Mouse (Mus musculus) left cerebral cortex, postnatal 25 days (tissue): ENCODE data around the gene Ppp4c. TPM values are rescaled to one million over a fixed set of nuclear protein-coding genes. Genes with fewer than 3 reads are reported as not detected.
A peak's percentile ranks its signal among the peaks of the same experiment; 100 is the strongest.

Experiments
- DNase-seq, 2 experiments: peaks; one replicate each; pipeline ENCODE4 v3.0.0; 2022; ENCODE audit warnings: low spot score in 2 of 2, mixed read lengths in 1 of 2
- intact Hi-C: fragments of 180-260 bp; cut with DNase I; formaldehyde crosslinking; loops from one replicate; pipeline ENCODE4 v1.15.1; 2025
- total RNA-seq, 2 experiments: library from RNA; stranded (reverse); gene quantifications; 2 replicates each; pipeline ENCODE4 v1.2.3; 2021

Ppp4c gene
- total RNA-seq, 2 experiments from 2014 or later: 48.1 to 51.3 TPM

DNA sequence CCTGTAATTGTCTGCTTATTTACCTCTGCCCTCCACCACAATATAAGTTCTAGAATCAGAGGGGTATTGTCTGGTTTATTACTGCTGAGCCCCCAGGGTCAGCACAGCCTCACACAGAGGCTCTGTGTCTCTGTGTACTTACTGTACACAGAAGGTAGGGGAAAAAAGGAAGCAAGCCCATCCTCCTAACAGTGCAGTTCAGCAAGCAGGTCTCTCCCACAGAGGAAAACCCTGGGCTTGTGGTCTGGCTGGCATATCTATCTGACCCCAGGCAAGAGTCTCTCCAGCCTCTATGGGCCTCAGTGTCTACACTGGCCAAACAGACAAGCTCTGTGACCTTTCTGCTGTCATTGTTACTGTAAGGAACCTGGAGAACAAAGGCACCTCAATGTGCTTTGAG, 11.5 kb upstream of the Ppp4c start:
- no peak for DNase-seq
- intact Hi-C loops: no loop called here

DNA sequence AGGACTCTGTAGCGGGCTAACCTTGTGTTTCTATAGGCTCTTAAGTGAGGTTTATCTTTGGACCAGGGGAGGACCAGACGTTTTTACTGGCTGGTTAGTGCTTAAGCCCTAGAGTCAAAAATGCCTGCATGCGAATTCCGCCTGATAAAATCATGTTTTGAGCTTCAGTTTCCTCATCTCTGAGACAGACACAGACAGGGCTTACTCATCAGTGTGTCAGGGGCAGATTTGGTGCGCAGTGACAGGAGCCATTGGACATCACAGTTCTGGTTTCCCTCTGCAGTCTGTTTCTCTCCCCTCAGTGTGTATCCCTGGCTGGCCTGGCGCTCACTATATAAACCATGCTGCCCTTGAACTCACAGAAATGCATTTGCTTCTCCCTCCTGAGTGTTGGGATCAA, 10.9 kb upstream of the Ppp4c start:
- intact Hi-C loops: no loop called here
- DNase-seq: no peak

DNA sequence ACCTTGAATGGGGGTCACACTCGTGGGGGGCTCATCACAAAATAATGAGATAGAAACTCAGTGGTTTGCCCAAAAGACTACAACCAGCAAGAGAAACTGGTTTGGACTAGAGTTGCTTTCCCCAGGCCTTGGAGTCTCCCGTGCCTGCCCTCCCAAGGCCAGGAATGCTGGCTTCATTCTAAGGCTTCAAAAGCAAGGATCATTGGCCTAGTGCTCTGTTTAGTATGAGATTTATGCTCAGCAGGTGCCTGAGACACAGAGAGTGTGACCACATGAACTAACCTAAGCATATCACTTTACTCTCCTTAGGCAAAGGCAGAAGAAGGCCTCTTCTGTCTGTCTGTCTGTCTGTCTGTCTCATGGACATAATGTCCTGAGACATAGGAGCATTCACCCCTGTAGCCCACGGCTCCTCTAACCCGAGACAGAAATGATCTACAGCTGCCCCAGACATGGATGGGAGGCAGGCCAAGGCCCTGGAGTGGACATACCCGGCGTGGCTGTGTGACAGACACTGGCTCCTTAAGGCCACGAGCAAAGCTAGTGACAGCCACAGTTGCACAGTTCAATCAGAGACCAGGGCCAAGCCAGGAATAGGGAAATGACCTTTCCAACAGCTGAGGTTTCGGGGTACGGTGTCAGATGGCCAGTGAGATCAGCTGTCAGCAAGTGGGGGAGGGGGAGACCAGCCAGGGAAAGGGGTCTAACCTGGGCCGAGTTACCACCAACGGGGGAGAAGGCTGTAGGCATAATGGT, 10.0 kb upstream of the Ppp4c start:
- no peak for DNase-seq
- intact Hi-C loops: no loop called here

DNA sequence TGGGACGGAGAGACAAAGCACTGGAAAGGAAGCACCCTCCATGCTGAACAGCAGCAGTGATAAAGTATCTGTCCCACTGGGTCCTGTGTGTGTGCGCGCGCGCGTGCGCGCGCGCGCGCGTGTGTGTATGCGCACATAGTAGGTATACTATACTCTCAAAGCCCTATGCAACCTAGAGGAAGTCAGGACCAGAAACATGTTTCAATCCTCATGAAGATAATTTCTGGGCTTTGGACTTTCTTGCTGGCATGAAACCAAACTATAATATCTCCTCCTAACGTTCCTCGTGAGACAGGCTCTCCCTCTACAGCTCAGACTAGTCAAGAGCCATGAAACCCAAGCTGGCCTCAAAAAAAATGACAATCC, 8.7 kb upstream of the Ppp4c start:
- intact Hi-C loops: no loop called here
- no peak for DNase-seq

DNA sequence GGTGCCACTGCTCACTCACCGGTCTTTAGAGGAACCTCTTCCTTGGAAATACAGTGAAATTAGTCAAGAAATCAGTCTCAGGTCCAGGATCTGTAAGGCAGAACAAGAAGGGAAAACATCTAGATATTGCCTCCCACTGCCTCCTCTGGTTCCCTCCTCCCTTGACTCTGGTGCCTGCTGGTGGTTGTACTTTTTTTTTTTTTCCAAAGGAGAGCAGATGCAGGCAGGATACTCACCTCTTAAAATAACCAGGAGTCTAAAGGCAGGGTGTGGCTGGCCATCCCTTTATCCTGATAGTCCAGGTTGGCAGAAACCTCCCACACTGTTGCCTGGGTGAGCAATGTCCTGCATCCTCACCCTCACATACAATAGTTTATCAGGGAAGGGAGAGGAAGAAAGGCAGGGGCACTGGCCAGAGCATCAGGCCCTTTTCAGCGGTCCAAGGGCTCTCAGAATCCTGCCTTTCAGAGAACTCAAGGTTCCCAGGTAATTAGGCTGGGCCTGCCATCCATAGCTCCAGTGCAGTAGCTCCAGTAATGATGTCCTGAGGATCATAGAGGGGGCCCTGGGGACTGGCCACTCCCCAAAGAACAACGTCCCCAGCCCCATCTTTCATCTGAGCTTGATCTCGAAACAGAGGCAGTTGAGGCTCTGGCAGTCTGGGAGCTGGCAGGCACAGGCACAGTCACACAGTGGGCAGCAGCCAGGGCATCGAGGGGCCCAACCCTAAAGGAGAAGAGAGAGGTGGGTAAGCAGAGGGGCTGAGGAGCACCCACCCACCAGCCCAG, 8.2 kb upstream of the Ppp4c start:
- intact Hi-C loops: no loop called here
- DNase-seq: peak in 1 of 2 experiments; percentile 79

DNA sequence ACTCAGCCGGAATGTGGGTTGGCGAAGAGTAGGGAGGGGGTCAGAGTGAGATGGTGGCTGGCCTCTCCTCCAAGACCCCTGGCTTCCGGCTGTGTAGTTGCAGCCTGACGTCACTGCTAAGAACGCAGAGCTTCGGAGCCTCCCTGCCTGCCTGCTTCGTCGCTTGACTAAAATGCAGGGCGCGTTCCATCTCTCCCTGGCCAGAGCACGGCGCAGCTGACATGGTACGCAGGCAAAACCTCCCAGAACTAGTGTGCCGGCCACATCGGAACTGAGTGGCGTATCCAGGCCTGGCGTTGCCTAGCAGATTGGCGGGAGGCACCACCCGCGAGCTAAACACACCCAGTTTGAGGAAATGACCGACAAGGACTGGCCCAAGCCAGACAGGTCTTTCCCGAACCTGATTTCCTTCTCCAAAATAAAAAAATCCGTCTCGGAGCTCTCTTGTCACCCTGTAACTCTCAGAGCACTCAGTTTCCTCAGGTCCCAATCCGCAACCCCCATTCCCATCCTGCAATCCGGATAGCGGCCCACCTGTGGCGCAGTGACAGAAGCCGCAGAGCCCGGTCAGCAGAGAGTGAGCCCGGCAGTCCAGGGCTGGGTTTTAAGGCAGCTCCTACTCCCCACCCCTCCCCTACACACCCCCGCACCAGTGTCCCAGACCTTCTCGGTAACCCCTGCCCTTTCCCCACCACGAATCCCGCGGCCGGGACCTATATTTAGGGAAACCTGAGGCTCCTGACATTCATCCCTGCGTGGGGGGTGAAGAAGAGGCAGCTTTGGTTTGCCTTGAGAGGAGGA, 7.4 kb upstream of the Ppp4c start:
- intact Hi-C loops: loop anchor here (1.0 to 5.0 kb wide), 4 partner anchors 23 to 297 kb away; partner anchors contain the start of genes Atxn2l, Maz and Ypel3
- peak in 1 of 2 experiments; percentile 89 for DNase-seq

DNA sequence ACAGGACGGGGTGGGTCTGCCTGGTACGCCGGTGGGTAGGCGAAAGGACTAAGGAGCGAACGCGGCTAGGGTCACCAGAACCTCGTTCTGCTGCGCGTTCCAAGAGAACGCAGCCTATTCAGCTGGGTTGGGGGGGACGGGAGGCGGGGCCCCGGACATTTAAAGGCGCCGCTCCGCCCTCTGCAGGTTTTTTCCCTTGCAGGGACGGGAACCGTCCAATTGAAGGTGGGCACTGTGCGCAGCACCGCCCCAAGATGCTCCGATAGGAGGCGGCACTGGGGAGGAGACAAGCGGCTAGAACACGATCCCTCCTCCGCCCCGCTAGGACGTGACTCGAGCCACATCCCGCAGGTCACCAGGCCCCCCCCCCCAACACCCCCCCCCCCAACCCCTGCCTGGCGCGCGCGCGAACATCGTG, 6.8 kb upstream of the Ppp4c start:
- peak; percentile 95 to 99 for DNase-seq
- intact Hi-C loops: loop anchor here (1.0 to 5.0 kb wide), 4 partner anchors 22 to 297 kb away; partner anchors contain the start of genes Atxn2l, Maz and Ypel3

DNA sequence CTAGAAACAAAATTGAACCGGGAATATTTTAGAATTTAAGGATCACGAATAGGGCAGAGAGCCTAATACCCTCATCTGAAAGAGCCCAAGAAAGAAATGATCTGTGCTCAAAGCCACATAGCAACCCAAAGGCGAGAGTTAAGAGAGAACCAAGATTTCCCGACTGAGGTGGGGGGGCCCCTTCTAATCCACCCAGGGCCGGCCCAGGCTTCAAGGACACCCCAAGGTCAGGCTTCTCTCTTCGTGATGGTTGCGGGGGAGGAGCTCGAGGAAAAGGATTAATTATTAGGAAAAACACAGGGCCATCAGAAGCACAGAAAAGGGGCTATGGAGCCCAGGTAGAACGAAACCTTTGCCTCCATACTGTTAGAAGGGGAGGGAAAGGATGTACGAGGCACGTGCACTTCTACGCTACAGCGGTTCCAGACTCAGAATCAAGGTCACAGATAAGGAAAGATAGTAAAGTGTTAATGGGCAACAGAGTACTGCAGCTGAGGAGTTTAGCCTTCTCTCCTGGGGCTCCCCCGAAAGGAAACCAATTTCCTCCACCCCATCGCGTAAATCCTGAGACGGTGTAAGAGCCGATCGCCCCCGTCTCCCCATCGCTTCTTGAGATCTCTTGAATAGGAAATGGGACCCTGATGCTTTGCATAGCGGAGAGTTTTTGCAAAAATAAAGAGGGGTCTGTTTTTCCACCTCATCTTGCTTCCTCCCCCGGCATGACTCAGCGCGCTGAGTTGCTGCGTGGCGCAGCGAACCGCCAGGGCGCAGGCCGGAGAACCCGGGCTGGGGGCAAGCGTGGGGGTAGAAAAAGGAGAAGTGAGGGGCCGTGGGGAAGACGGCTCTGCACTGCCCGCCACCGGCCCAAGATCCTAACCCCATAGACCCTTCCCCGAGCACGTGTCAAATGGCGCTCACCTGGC, 6.1 kb upstream of the Ppp4c start:
- DNase-seq: peak in 1 of 2 experiments; percentile 50
- intact Hi-C loops: loop anchor here (1.0 to 5.0 kb wide), 4 partner anchors 22 to 296 kb away; partner anchors contain the start of genes Atxn2l, Maz and Ypel3

DNA sequence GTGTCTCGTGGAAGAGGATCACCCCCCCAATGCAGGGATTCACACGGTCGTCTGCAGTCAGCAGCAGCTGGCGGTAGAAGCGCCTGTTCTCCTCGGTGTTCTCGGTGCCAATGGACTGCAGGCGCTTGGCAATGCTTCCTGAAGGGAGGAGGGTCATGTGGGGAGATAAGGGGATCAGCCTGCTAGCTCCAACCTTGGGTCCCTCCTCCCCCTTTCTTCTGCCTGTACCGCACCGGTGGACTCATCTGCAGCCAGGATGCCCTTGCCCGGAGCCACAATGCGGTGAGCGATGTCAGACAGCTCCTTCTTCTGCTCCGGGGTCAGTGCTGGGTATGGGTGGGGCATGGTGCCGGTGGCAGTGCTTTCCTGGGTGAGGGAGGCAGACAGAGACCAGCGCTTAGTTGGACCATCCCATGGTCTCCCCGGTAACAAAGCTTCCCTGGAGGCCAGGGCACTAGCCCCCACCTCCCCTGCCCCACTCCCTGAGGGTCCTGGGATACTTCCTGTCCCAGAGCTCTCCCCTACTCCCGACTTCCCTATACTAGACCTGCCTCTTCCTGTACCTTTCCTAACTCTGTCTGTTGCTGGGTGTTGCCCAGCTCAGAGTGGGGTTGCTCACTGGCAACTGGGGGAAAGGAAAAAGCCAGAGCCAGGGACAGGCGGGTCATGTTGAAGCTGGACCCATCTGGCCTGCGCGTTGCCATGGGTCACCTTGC, 5.3 kb upstream of the Ppp4c start, which contains the start of gene Fam57b:
Fam57b (plus strand) TSS at position 258 of the 716 bp plus-strand sequence.
- DNase-seq: peak in 1 of 2 experiments; percentile 26
- intact Hi-C loops: loop anchor here (2.0 to 5.0 kb wide), 3 partner anchors 21 to 295 kb away; partner anchors contain the start of genes Atxn2l and Ypel3

DNA sequence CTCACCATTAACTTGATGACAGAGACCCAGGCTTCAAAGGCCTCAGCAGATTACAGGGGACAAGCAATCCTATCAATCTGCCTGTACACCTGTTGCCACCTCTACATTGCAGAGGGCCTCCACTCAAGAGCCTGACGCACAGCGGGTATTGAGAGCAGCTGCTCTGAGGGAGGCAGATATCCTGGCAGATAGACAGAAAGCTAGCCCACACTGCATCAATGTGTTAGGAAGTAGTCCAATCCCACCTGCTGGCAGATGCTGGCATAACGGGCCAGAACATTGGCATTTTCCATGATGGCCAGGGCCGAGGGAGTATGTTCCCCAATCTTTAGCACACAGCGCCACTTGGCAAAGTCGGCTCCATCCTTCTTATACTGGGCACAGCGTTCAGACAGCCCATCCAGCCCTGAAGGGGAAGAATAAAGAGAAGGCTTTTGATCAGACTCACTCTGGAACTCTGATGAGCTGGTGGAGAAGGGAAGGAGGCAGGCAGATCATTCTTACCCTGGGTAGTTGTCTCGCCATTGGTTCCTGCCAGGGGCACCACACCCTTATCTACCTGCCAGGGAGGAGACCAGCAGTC, 4.1 kb upstream of the Ppp4c start:
- peak; percentile 37 to 73 for DNase-seq
- intact Hi-C loops: loop anchor here (5.0 kb wide), 1 partner anchor 294 kb away; the partner anchor contains the start of gene Atxn2l

DNA sequence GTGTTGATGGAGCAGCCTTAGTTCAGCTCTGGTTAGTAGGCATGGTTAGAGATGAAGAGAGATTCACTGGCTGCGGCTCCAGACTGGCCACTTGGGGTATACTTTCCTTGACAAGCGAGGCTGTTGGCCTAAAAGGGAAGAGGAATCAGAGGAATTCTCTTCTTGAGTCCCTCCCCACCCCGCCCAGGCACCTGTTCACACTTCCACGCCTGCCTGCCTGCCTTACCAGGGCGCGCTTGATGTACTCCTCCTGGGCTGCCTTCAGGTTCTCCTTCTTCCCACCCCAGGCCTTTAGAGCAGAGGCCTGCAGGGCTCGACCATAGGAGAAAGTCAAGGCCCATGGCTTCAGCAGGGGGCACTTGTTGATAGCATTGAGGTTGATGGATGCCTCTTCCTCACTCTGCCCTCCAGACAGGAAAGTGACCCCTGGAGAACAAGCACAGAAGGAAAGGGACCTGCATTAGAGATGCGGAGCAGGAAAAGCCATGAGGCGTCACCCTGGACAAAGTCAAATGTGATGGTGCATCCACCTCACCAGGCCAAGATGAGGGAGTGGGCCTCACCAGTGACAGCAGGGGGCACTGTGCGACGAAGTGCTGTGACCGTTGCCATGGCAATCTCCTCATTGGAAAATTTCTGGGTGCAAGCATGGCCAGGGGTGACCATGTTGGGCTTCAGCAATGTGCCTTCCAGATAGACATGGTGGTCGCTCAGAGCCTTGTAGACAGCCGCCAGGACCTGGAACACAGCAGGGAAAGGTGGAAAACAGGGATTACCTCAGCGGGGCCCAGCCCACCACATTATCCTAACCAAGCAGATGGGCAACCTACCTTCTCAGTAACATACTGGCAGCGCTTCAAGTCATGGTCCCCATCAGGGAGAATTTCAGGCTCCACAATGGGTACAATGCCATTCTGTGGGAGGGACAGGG, 3.4 kb upstream of the Ppp4c start:
- DNase-seq: peak in 1 of 2 experiments; percentile 29
- intact Hi-C loops: loop anchor here (5.0 kb wide), 1 partner anchor 293 kb away; the partner anchor contains the start of gene Atxn2l

DNA sequence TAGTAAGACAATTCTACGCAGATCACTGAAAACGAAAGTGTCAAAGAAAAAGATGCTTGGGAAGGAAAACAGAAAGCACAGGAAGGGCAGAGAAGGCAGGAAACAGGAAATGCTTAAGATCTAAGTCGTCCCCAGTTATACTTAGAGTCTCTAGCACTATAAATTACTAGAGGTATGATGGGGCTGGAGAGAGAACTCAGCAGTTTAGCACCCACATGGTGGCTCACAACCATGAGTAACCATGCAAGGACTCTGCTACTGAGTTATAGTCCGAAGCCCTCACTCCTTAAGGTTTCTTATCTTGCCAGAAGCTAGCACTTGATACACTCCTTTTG, 1.9 kb upstream of the Ppp4c start:
- intact Hi-C loops: no loop called here
- DNase-seq: no peak

DNA sequence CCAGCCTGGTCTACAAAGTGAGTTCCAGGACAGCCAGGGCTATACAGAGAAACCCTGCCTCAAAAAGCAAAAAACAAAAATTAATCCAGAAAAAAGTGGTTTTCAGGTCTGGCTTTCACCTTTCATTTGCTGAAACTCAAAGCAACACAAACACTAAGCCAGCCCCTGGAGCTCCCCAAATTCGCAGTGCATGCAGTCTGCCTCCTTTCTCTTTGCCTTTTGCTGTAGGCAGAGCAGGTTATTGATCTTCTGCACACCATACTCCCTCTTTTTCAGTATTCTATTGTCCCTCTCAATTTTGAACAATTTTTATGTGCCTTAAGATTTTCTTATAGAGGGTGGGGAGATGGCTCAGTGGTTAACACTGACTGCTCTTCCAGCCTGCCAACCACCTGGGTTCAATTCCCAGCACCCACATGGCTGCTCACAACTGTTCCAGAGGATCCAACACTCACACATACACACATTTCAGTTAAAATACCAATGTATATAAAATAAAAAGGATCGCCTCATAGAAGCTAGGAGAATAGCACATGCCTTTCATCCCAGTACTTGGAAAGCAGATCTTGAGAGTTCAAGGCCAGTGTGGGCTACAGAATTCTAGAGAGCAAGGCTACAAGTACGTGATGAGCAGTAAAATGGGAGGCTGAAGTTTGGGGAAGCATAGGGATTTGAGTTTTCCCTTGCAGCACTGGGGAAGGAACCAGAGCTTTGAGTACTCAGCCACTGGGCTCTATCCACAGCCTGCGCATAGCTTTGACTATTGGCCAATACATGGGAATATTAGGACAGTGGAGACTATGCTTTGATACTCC, 1.4 kb upstream of the Ppp4c start:
- intact Hi-C loops: no loop called here
- no peak for DNase-seq

DNA sequence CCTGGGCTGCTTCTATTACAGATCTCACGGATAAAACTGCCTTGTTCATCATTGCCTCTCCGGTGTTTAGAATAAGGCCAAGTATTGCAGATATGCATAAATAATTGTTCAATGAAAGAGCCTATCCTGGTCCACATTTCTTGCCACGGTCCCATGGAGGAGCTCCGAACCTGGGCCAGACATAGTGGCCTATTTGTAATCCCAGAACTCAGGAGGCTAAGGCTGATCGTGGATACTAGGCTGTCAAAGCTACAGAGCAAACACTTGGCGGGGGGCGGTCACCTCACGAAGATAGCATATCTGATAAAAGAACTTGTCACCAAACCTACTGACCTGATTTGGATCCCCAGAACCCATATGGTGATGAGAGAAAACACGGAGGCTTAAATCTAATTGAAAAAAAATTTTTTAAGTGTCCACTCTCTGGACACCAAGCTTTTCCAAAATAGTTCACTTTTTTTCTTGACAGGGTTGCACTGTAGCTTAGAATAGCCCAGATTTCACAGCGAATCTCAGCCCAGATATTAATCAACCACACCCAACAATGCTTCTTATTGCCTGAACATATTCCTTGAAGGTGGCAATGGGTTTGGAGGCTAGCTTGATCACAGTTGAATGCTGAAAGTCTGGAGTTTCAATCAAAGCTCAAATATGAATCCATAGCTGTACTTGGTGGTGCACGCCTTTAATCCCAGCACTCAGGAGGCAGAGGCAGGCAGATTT, 586 bp upstream of the Ppp4c start:
- DNase-seq: no peak
- intact Hi-C loops: no loop called here

DNA sequence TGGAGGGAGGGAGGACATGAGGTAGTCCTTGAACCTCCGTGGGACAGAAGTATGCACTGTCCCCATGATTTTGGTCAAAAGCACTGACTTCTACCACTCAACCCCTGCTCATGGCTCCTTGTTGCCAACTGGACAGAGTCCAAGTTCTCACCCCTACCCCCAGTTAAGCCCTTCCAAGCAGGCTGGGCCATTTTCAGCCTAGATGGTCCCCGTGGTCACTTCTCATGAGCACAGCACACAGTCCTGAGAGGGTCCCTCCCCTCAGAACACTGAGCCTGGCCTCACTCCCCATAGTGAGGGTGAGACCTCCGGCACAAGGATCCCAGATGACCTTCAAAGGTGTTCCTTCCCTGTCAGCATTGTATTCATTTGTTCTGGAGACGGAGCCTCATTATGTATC, 3.2 kb downstream of the Ppp4c start:
- intact Hi-C loops: no loop called here

More for the DNA sequence above, 3.2 kb downstream of the Ppp4c start:
- no peak for DNase-seq
